Mouse (Mus musculus) cortical plate, adult 2 months (tissue): ENCODE measurements around the gene Pappa. TPM values are rescaled to one million over a fixed set of nuclear protein-coding genes. Genes with fewer than 3 reads are reported as not detected.

Source experiments
- H3K27ac ChIP-seq: fragments of 200-500 bp; 2 replicates; pipeline ENCODE4 v1.5.1; 2012; ENCODE audit warnings: low read length, control low read depth, inconsistent platforms; ENCODE audit not compliant: insufficient read depth
- H3K4me1 ChIP-seq: fragments of 200-500 bp; 2 replicates; pipeline ENCODE4 v1.6.1; 2011; ENCODE audit warnings: low read length; ENCODE audit not compliant: control insufficient read depth, insufficient read depth
- H3K4me3 ChIP-seq: fragments of 200-500 bp; 2 replicates; pipeline ENCODE4 v1.5.1; 2011; ENCODE audit warnings: mild to moderate bottlenecking, low read length, control low read depth; ENCODE audit not compliant: insufficient read depth
- CTCF ChIP-seq: fragments of 200-500 bp; IDR thresholded peaks from 2 replicates; pipeline ENCODE4 v1.5.1; 2011; ENCODE audit warnings: mild to moderate bottlenecking, control low read depth, low read length; ENCODE audit not compliant: insufficient read depth; ENCODE audit errors: extremely low read depth
- POLR2A ChIP-seq: fragments of 200-500 bp; IDR thresholded peaks from 2 replicates; pipeline ENCODE4 v1.6.1; 2011; ENCODE audit warnings: mild to moderate bottlenecking, low read length, control low read depth; ENCODE audit not compliant: insufficient read depth; ENCODE audit errors: extremely low read depth
- polyA plus RNA-seq: library from polyadenylated mRNA; depleted of rRNA; stranded (reverse); fragments of >200 nt; gene quantifications from 2 replicates; pipeline ENCODE4 v1.2.3, GENCODE M21; 2012

Pappa gene
- polyA plus RNA-seq, 1 experiment = 0.06 TPM

GRCm38 (mm10) chr4:65350521-65350920 lies 226.5 kb downstream of the Pappa start:
- no peaks in the 10 kb centered on the region for H3K4me1 ChIP-seq
- TF ChIP-seq POLR2A (no peak), CTCF (no peak)
- no peak overlapping the region for H3K4me3 ChIP-seq
- H3K27ac ChIP-seq = no peak overlapping the region

GRCm38 (mm10) chr4:65354580-65354979 lies 230.6 kb downstream of the Pappa start:
- Histone ChIP-seq H3K4me3 (no peak overlapping the region), H3K27ac (no peak overlapping the region), H3K4me1 (no peaks in the 10 kb centered on the region)
- TF ChIP-seq POLR2A (no peak), CTCF (no peak)

DNA sequence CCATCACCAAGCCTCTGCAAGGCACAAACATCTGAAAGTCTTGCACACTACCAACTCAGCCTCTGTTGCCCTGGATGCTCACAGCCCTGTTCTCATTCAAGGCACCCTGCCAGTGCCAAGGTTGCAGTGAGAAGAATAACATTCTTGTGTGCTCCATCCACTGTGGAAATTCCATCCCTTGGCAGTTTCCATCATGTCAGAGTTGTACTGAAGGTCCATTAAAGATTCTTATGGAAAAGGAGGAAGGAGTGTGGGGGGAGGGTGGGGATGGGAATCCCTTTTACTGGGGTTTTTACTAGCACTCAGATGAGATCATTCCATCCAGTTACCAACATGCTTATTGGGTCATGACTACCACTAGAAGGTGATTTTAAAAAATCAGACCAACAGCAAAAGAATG lies 243.2 kb downstream of the Pappa start:
- Histone ChIP-seq H3K4me1 (no peaks in the 10 kb centered on the region), H3K4me3 (no peak overlapping the region), H3K27ac (no peak overlapping the region)
- TF ChIP-seq CTCF (no peak), POLR2A (no peak)

- Histone ChIP-seq H3K4me3 (no peak overlapping the region), H3K27ac (no peak overlapping the region), H3K4me1 (no peaks in the 10 kb centered on the region)
- TF ChIP-seq CTCF (no peak), POLR2A (no peak)
Measured at GRCm38 (mm10) chr4:65372731-65373130, 248.8 kb downstream of the Pappa start.

GRCm38 (mm10) chr4:65373841-65374240 lies 249.9 kb downstream of the Pappa start:
- H3K4me1 ChIP-seq = no peaks in the 10 kb centered on the region
- TF ChIP-seq POLR2A = no peak
- TF ChIP-seq CTCF = no peak
- no peak overlapping the region for H3K4me3 ChIP-seq
- H3K27ac ChIP-seq = no peak overlapping the region

DNA sequence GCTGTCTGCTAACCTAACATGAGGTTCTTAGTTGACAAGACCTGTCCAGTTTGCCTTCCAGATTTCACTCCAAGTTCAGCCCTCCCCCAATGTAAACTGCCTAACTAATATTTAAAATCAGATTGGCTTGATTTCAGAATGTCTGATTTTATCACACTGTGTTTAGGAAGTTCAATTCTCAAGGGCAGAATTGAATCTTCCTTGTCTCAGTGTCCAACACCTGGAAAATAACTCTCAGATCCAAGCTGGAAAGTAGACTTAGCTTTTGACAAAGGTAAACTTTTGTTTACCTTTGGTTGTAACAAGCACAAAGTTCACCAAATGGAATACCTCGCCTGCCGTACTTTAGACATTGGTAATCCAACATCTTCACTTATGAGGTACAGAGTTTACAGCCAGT lies 252.6 kb downstream of the Pappa start:
- H3K4me3 ChIP-seq = no peak overlapping the region
- TF ChIP-seq CTCF = no peak
- TF ChIP-seq POLR2A = no peak
- H3K27ac ChIP-seq = no peak overlapping the region
- no peaks in the 10 kb centered on the region for H3K4me1 ChIP-seq

DNA sequence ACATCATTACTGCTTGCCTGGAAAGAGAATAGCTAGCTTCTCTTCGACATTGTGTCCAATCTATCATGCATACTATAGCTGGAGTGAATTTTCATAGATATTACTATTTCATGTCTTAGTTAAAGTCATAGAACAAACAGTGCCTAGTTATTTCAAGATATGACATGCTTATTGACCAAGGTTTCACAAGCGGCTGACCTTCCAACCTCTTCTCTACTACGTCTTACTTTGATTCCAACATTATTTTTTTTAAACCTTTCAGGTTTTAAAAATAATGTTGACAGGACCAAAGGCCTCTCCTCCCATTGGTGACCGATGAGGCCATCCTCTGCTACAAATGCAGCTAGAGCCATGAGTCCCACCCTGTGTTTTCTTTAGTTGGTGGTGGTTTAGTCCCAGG lies 255.5 kb downstream of the Pappa start:
- TF ChIP-seq POLR2A = no peak
- no peak for TF ChIP-seq CTCF
- Histone ChIP-seq H3K4me1 (no peaks in the 10 kb centered on the region), H3K4me3 (no peak overlapping the region), H3K27ac (no peak overlapping the region)

DNA sequence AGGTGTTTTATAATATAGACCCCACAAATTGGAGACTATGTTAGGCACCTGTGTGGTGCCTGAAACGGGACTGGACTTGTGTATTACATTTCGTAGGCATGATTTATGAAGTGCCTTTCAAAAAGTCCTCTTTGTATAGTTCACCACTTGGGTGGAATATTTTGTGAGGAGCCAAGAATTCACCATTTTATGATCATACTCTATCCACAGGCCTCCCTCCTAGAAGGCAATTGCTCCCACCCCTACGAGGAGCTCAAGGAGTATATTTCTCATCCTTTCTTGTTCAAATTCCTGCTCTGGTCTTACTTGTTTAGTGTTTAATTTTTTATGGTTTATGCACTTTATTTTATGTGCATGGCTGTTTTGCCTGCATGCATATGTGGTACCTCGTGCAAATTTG lies 259.1 kb downstream of the Pappa start:
- H3K4me3 ChIP-seq = no peak overlapping the region
- H3K4me1 ChIP-seq = no peaks in the 10 kb centered on the region
- no peak for TF ChIP-seq CTCF
- H3K27ac ChIP-seq = no peak overlapping the region

DNA sequence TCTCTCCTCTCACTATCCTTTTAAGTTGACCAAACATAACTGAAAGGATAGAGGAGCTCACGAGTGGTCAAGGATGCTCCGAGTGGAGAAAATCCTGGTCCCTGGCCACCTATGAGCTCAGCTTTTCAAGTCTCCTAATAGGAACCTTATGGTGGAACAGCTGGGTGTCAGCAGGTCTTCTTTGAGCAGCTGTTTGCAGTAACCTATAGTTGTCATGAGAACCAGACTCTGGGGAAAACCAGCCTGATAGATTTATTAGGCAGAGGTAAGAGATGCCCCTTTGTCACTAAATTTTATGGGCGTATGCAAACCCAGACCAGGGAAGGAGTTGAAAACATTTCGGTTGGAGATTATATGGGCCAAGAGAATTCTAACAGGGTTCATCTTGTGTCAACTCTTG lies 267.0 kb downstream of the Pappa start:
- Histone ChIP-seq H3K4me3 (no peak overlapping the region), H3K4me1 (no peaks in the 10 kb centered on the region), H3K27ac (no peak overlapping the region)
- TF ChIP-seq POLR2A (no peak), CTCF (no peak)

DNA sequence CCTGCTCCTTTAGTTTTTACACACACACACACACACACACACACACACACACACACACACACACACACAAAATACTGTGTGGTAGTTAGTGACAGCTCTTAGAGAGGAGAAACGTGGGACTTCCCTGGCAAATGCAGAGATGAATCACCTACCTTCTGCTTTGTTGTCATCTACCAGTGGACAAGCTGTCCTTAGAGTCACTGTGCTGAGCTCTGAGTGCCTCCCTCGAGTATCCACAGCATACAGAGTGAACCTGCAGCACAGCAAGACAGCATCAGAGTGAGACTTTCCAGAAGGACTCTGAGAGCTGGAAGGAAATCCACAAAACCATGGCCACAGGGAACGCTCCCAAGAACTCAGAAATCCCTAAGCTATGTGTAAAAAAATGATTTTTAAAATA lies 272.8 kb downstream of the Pappa start:
- Histone ChIP-seq H3K4me1 (no peaks in the 10 kb centered on the region), H3K4me3 (no peak overlapping the region), H3K27ac (no peak overlapping the region)
- TF ChIP-seq POLR2A (no peak), CTCF (no peak)

DNA sequence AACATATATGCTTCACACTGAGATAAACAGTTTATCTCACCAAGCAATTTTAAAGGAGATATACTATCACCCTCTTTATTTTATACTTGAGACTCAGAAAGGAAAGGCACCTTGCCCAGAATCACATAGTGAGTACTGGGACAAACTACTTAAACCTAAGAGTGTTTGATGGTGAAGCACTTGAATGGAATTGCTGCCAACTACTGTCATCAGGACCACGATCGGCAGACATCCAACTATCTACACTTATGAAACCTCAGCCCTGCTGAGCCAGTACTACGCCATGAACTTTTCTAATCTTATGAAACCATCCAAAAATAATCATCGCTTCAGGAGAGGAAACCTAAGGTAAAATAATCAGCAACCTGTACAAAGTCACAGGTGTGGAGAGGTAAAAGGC lies 275.5 kb downstream of the Pappa start:
- Histone ChIP-seq H3K4me1 (no peaks in the 10 kb centered on the region), H3K4me3 (no peak overlapping the region), H3K27ac (no peak overlapping the region)
- TF ChIP-seq POLR2A (no peak), CTCF (no peak)
